Mouse (Mus musculus): Measurements from ENCODE around the gene Chmp5.

Chmp5 gene

DNA sequence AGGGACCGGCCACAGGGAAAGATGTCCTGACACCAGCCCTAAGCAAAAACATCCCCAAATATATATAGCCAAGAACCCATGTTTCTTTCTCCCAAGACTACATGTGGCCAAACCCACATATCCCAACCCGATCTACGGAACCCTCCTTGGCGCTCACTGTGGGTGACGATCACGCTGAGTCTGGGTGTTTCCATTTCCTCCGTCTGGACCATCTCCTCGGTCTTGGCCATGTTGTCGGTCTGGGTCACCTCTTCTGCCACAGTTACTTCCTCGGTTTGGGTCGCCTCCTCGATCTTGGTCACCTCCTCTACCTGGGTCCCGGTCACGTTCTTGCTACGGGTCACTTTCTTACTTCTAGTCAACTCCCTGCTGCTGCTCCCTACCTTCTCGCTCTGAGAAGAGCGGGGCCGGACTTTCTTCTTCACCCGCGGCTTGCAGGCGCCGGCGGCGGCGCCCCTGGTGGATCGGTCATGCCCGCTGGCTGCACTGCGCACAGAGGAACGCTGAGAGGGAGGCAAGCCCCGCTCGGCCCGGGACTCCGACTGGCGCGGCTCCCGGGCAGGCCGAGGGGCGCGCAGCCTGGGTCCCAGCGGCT, 545 bp upstream of the Chmp5 start:
- DNase-seq, result no peak

GRCm38 (mm10) chr4:40953521-40953920, 5.3 kb downstream of the Chmp5 start:
- DNase-seq, result peak; percentile 53

- no peak for DNase-seq
Observed at GRCm38 (mm10) chr4:40955942-40956341, 7.7 kb downstream of the Chmp5 start.

GRCm38 (mm10) chr4:40963536-40963935, 15.3 kb downstream of the Chmp5 start:
- DNase-seq, result no peak

GRCm38 (mm10) chr4:40969161-40969560, 21.0 kb downstream of the Chmp5 start:
- no peak for DNase-seq

DNA sequence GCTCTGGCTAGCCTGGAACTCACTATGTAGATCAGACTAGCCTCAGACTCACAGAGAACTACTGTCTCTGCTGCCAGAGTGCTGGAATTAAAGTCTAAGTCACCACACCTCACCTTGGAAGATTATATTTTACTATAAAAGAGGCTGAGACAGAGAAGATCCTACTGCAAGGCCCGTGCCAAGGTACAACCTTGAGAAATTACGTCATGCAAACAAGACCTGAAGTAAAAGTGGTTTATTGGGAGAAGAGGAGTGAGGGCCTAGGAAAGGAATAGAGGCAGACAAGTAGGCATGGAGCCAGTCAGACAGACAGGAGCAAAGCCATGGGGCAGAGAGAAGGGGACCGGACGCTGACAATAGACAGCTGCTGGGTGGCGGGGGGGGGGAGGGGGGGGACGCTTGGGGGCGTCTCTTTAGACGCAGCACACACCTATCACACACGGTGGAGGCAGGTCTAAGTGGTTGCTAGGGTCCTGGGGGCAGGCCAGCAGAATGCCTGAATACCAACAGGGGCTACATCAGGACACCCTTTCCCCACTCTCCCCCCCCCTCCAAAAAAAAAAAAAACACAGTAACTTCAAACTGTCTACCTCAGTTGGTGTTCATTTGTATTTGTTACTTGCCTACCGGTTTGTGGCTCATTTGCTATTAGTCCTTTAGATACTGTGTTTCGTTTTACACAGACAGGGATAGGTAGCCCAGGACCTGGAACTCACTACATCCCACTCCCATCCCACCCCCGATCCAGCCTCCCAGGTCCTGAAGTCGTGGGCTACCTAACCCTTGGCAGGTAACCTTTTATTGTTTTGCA, 21.8 kb downstream of the Chmp5 start:
- DNase-seq, result no peak

- no peak for DNase-seq
Observed at GRCm38 (mm10) chr4:40970592-40970841, 22.3 kb downstream of the Chmp5 start.

- DNase-seq, result peak; percentile 95
Observed at GRCm38 (mm10) chr4:40970842-40971701, 22.9 kb downstream of the Chmp5 start, which contains the start of gene Nfx1. Nfx1 (plus strand) TSS chr4:40970906.

DNA sequence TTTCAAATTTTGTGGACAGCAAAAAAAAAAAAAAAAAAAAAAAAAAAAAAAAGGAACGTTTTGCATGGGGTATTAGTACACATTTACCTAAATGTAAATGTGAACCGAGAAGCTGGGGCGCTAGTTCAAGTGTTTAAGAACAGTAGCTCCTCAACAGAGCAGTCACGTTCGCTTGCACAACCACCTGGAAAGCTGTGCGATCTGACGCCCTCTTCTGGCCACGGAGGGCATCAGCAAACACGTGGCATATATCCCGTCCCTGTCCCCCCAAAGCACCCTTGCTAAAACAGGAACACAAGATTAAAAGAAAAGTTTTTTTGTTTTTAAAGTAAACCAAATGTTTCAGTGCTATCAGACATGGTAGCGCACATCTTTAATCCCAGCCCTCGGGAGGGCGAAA, 23.5 kb downstream of the Chmp5 start:
- DNase-seq, result peak; percentile 76

DNA sequence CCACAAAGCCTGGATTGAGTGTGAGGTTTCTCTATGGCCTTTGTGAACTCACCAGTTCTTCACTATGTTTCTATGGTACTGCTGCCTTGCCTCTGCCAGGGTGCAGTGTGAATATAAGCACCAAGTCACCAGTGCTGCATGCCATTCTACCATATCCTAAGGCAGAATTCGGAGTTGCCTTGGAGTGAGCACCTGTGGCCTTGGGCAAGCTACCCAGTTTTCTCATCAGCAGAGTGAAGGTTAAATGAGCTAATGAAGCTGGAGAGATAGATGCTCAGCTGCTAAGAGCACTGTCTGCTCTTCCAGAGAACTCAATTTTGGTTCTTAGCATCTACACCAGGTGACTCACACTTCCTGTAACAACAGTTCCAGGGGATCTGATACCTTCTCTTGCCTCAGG, 25.8 kb downstream of the Chmp5 start:
- no peak for DNase-seq

DNA sequence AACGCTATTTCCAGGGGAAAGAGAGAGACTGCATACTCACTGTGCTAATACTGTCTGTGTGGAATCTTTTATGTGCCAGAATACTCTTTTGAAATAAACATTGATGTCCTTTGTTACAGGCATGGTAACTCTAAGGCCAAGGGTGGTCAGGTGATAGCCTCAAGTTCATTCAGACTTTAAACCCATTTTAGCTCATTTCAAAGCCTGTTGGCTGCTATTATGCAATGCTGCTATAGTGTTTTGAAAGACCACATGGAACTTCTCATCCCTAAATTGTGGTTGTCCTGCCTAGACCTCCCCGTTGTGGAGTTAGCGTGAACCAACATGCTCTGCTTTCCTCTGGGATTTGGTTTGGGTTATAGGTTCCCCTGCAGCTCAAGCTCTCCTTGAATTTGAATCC, 27.5 kb downstream of the Chmp5 start:
- no peak for DNase-seq

DNA sequence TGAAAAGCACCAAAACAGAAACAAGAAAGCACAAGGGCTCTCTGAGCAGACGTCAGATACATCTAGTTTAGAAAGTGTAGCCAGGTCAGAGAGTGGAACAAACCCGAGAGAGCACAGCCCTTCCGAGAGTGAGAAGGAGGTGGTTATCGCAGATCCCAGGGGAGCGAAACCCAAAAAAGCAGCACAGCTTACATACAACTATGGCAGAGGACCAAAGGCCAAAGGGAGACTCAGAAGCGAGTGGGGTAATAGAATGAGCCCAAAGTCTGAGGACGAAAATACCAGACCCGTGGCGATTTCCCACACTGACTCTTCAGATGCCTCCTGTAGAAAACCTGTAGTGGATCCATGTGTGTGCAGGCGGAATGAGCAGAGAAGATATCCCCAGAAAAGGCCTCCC, 28.4 kb downstream of the Chmp5 start:
- DNase-seq, result no peak

- no peak for DNase-seq
Observed at GRCm38 (mm10) chr4:40979430-40979829, 31.2 kb downstream of the Chmp5 start.

DNA sequence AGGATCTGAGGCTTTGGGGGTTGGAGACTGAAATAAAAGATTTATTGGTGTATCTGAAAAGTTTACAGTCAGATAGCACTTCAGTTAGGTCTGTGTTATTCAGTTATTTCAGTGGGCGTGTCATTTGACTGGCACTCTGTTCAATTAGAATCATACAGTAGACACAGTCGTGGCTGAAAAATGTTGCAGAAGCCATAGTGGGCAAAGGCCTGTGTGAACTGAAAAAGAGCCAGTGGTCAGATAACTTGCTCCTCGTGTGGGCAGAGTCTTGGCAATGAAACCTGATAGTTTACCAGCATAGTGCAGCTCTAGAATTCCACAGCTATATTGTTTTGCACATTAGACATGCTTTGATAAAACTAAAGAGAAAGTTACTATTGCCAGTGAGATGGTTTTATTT, 34.3 kb downstream of the Chmp5 start:
- no peak for DNase-seq

- no peak for DNase-seq
Observed at GRCm38 (mm10) chr4:40983686-40984085, 35.5 kb downstream of the Chmp5 start.

DNA sequence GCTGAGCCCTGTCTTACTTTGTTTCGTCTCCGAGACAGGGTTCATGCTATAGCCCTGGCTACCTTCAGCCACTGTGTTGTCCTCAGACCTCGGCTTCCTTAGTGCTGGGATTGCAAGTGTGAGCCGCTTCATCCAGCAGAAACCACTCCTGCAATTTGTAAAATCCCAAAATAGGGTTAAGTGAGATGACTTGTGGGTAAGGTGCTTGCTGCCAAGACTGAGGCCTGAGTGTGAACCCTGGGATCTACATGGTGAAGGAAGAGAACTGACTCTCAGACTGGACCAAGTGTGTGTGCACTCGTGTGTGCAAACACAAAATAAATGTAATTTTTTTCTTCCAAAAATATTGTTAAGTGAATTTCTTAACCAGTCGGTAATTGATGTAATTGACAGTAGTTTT, 41.4 kb downstream of the Chmp5 start:
- DNase-seq, result no peak

DNA sequence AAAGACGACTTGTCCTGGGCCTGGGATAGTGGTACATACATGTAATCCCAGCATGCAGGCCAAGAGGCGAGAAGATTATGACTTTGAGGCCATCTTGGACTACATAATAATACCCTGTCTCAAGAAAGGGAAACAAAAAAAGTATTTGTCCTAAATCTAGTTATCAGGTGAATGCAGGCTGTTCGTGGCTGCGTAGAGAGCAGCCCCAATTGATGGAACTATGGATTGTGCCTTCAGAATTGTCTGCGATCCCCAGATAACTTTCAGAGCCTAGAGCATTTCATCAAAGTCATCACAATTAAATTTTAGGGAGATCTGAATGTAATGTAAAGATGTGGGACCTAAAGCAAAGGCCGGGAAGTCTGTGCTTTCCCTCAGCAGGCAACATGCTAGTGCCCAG, 48.1 kb downstream of the Chmp5 start:
- DNase-seq, result no peak

- DNase-seq, result no peak
Observed at GRCm38 (mm10) chr4:40997916-40998315, 49.7 kb downstream of the Chmp5 start.

GRCm38 (mm10) chr4:41000271-41000670, 52.1 kb downstream of the Chmp5 start:
- no peak for DNase-seq

DNA sequence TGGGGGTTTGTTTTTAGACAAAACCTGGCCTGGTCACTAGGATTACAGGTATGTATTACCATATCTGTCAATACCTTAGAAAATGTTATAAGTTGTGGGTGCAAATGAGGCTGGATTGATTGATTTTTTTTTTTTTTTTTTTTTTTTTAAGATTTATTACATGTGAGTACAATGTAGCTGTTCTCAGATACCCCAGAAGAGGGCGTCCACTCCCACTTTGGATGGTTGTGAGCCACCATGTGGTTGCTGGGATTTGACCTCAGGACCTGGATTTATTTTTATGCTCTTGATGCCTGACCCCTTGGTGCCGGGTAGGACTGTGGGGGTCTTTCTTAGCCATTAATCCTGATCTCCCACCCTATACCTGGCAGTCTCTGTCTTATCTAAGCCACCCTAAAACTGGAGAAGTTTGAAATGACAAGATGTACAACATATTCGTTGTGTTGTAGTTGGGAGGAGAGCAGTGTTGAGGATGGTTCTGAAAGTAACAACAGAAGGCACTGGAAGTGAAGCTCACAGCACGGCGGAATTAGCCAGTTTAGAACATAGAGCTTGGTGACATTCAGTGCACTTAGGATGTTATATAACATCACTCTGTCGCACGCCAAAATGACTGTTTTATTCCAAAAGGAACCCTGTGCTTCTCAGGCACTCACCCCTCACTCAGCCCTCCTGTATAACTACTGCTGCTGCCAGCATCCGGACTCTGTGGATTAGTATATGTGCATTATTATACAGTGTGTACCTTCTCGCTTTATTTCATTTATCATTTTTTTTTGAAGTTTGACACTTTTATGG, 52.8 kb downstream of the Chmp5 start:
- DNase-seq, result no peak

GRCm38 (mm10) chr4:41013351-41013750, 65.1 kb downstream of the Chmp5 start:
- no peak for DNase-seq
